Mouse (Mus musculus) kidney, embryonic 14.5 days (tissue): ENCODE data around the gene Fam104a. TPM values are rescaled to one million over a fixed set of nuclear protein-coding genes. Genes with fewer than 3 reads are reported as not detected.

Experiments
- ATAC-seq: fragments of 200-750 bp; cut with Nextera tagmentation; 2 replicates; pipeline ENCODE4 v1.8.0; 2017; ENCODE audit warnings: moderate number of reproducible peaks, mild to moderate bottlenecking, moderate TSS enrichment, moderate library complexity; ENCODE audit not compliant: low FRiP score, low TSS enrichment
- H3K27ac ChIP-seq: fragments of 300-500 bp; sonication (generic); 2 replicates; pipeline ENCODE4 v1.5.1; 2014; ENCODE audit warnings: low read depth, mild to moderate bottlenecking, low read length, moderate library complexity, mixed read lengths
- H3K27me3 ChIP-seq: fragments of 300-500 bp; sonication (generic); 2 replicates; pipeline ENCODE4 v1.6.1; 2014; ENCODE audit warnings: mild to moderate bottlenecking, low read length; ENCODE audit not compliant: control insufficient read depth, insufficient read depth
- H3K36me3 ChIP-seq: fragments of 300-500 bp; sonication (generic); 2 replicates; pipeline ENCODE4 v1.6.1; 2014; ENCODE audit warnings: low read length, mixed read lengths; ENCODE audit not compliant: control insufficient read depth, insufficient read depth
- H3K4me1 ChIP-seq: fragments of 300-500 bp; sonication (generic); 2 replicates; pipeline ENCODE4 v1.6.1; 2014; ENCODE audit warnings: low read length, mixed read lengths; ENCODE audit not compliant: control insufficient read depth, insufficient read depth
- H3K4me2 ChIP-seq: fragments of 300-500 bp; sonication (generic); replicated peaks from 2 replicates; pipeline ENCODE4 v1.6.1; 2014; ENCODE audit warnings: low read depth, mild to moderate bottlenecking, low read length
- H3K4me3 ChIP-seq: fragments of 300-500 bp; sonication (generic); 2 replicates; pipeline ENCODE4 v1.5.1; 2014; ENCODE audit warnings: mild to moderate bottlenecking, low read length
- H3K9ac ChIP-seq: fragments of 300-500 bp; sonication (generic); 2 replicates; pipeline ENCODE4 v1.6.1; 2014; ENCODE audit warnings: low read depth, mild to moderate bottlenecking, low read length, moderate library complexity
- H3K9me3 ChIP-seq: fragments of 300-500 bp; sonication (generic); 2 replicates; pipeline ENCODE4 v1.6.1; 2016; ENCODE audit warnings: low read length; ENCODE audit not compliant: control insufficient read depth
- WGBS: fragments of 180-500 bp; shearing (Covaris S2); extraction: QIAGEN DNeasy Blood & Tissue Kit; methylation state at CpG from one replicate; pipeline ENCODE4 v1.1.7; 2014; 5-methylcytosine and 5-hydroxymethylcytosine counted together
- polyA plus RNA-seq: library from polyadenylated mRNA; unstranded; fragments of >200 nt; fragmentation: Nextera tagmentation; extraction: Ambion mirVana; gene quantifications from 2 replicates; pipeline ENCODE4 v1.2.1, GENCODE M21; 2014

Fam104a gene
- polyA plus RNA-seq, 1 experiment from 2014 or later = 49.8 TPM

DNA sequence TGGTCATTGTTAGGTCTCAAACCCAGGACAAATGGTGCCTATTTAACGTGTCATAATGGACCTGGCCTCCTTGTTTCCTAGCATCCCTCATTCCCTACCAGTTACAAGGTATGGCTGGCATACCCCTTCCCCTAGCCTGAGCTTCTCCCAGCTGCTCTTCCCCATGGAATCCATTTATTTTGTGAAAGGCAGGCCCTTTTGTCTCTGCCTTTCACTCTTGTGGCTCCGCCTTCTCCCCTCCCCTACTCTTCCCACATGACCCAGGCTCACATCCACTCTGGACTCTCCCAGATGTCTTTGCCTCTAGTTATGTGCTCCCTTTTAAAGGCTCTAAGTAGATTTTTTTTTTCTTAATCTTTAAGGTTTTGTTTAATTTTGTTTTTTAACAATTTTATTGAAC is 3.1 kb upstream of the Fam104a start:
- Histone ChIP-seq H3K4me3 (no peak overlapping the region), H3K4me2 (no peak overlapping the region), H3K4me1 (peaks cover 23% of the 10 kb centered on the region), H3K27me3 (no peaks in the 10 kb centered on the region), H3K9me3 (no peaks in the 10 kb centered on the region), H3K27ac (no peak overlapping the region), H3K9ac (no peak overlapping the region), H3K36me3 (peaks cover 43% of the 10 kb centered on the region)
- ATAC-seq = no peak
- WGBS = 72% methylated on average over 2 of the region's 2 CpGs

DNA sequence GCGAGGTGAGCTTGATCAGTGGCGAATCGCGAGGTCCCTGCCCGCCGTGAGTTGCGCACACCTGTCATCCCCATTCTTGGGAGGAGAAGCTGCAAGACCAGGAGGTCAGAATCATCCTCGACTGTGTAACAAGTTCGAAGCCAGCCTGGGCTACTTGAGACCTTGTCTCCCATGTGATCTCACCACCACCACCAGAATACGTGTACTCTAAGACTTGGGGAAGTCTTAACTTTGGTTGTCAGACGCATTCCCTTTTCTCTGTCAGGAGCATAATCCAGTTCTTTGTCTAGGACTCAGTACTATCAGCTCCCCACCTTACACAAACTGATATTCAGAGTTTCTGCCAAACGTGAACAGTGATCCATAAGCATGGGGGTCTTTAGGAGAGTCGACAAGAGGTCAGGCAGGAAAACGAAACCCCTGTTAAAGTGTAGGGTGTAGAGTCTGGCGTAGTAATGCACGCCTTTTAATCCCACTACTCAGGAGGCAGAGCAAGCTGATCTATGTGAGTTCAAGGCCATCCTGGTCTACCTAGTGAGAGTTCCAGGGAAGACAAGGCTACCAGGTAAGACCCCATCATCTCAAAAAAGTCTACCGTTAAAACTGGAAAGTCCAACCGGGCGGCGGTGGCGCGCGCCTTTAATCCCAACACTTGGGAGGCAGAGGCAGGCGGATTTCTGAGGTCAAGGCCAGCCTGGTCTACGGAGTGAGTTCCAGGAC is 912 bp upstream of the Fam104a start:
- 39% methylated on average over 25 of the region's 25 CpGs for WGBS
- H3K36me3 ChIP-seq = peaks cover 24% of the 10 kb centered on the region
- H3K4me1 ChIP-seq = peaks cover 34% of the 10 kb centered on the region
- H3K4me3 ChIP-seq = peak overlapping the region; percentile 96
- H3K27ac ChIP-seq = peak overlapping the region; percentile 98; the same call in 1 of the 2 replicates
- peak overlapping the region; percentile 94 for H3K9ac ChIP-seq
- H3K27me3 ChIP-seq = no peaks in the 10 kb centered on the region
- H3K9me3 ChIP-seq = no peaks in the 10 kb centered on the region
- ATAC-seq = no peak
- H3K4me2 ChIP-seq = peak overlapping the region; percentile 82

- Histone ChIP-seq H3K27ac (peak overlapping the region; percentile 98), H3K9me3 (no peaks in the 10 kb centered on the region), H3K4me1 (peaks cover 38% of the 10 kb centered on the region), H3K9ac (peak overlapping the region; percentile 94), H3K27me3 (no peaks in the 10 kb centered on the region), H3K4me3 (peak overlapping the region; percentile 96), H3K36me3 (peaks cover 11% of the 10 kb centered on the region), H3K4me2 (peak overlapping the region; percentile 83)
- ATAC-seq = peak; percentile 81
- WGBS = under 1% methylated on average over 22 of the region's 38 CpGs
Measured at GRCm38 (mm10) chr11:113683627-113683956, 363 bp downstream of the Fam104a start.

- ATAC-seq = peak; percentile 53
- Histone ChIP-seq H3K27ac (peak overlapping the region; percentile 98), H3K36me3 (peaks cover 6% of the 10 kb centered on the region), H3K4me2 (peak overlapping the region; percentile 83), H3K4me1 (peaks cover 38% of the 10 kb centered on the region), H3K9ac (peak overlapping the region; percentile 94), H3K27me3 (no peaks in the 10 kb centered on the region), H3K9me3 (no peaks in the 10 kb centered on the region), H3K4me3 (peak overlapping the region; percentile 96)
- 2% methylated on average over 38 of the region's 38 CpGs for WGBS
Measured at GRCm38 (mm10) chr11:113682897-113683626, 893 bp downstream of the Fam104a start.

GRCm38 (mm10) chr11:113681979-113682378 is 2.0 kb downstream of the Fam104a start:
- H3K4me1 ChIP-seq = peaks cover 36% of the 10 kb centered on the region
- H3K9me3 ChIP-seq = no peaks in the 10 kb centered on the region
- no peak for ATAC-seq
- H3K36me3 ChIP-seq = peaks cover 2% of the 10 kb centered on the region
- H3K27ac ChIP-seq = no peak overlapping the region
- H3K4me3 ChIP-seq = peak overlapping the region; percentile 96
- no peaks in the 10 kb centered on the region for H3K27me3 ChIP-seq
- H3K4me2 ChIP-seq = peak overlapping the region; percentile 83
- H3K9ac ChIP-seq = no peak overlapping the region

DNA sequence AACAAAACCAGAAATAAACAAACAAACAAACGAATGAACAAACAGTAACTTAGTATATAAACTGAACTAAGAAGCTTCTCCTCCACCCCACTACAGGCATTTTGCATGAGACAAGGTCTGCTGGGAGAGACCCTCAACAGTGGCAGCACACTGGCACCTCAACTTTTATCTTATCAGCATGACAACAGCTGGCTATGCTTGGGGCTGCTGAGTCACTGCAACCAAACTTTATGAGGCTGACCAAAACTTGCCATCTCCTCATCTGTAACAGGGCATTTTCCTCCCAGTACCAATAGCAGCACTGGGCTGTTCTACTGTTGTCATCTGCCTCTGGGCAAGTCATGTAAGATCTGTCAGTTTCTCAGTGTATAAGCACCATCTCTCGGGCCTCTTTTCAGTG is 3.0 kb downstream of the Fam104a start:
- peaks cover 12% of the 10 kb centered on the region for H3K36me3 ChIP-seq
- peaks cover 30% of the 10 kb centered on the region for H3K4me1 ChIP-seq
- 90% methylated on average over 2 of the region's 2 CpGs for WGBS
- H3K27me3 ChIP-seq = no peaks in the 10 kb centered on the region
- no peak overlapping the region for H3K4me2 ChIP-seq
- H3K9me3 ChIP-seq = no peaks in the 10 kb centered on the region
- no peak overlapping the region for H3K27ac ChIP-seq
- H3K9ac ChIP-seq = no peak overlapping the region
- H3K4me3 ChIP-seq = no peak overlapping the region
- ATAC-seq = no peak

DNA sequence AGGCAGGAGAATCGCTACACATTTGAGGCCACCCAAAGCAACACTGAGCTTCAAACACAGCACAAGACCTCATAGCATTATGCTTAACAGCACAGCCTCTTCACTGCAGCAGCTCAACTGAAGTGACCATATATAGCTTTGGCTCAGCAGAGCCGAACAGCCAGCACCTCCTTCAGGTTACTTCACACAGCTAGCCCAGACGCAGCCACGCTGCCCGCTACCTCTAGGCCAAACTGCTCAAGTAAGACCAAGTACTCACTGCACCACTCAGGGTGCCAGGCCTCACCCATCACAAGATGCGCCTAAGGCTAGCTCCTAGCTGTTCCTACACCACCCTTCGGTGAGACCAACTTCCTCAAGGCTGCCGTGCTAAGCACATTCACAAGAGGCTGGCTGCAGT is 5.6 kb downstream of the Fam104a start:
- Histone ChIP-seq H3K9me3 (no peaks in the 10 kb centered on the region), H3K4me3 (no peak overlapping the region), H3K4me2 (no peak overlapping the region), H3K27ac (no peak overlapping the region), H3K27me3 (no peaks in the 10 kb centered on the region), H3K9ac (no peak overlapping the region), H3K4me1 (peaks cover 23% of the 10 kb centered on the region), H3K36me3 (peaks cover 29% of the 10 kb centered on the region)
- no peak for ATAC-seq
- 82% methylated on average over 8 of the region's 8 CpGs for WGBS

GRCm38 (mm10) chr11:113677378-113677777 is 6.6 kb downstream of the Fam104a start:
- Histone ChIP-seq H3K9ac (no peak overlapping the region), H3K4me2 (no peak overlapping the region)

GRCm38 (mm10) chr11:113676847-113677246 is 7.1 kb downstream of the Fam104a start:
- H3K4me2 ChIP-seq = no peak overlapping the region
- H3K36me3 ChIP-seq = peaks cover 33% of the 10 kb centered on the region
- no peaks in the 10 kb centered on the region for H3K9me3 ChIP-seq
- no peak for ATAC-seq
- peaks cover 13% of the 10 kb centered on the region for H3K4me1 ChIP-seq
- H3K27ac ChIP-seq = no peak overlapping the region
- H3K27me3 ChIP-seq = no peaks in the 10 kb centered on the region
- H3K4me3 ChIP-seq = no peak overlapping the region
- H3K9ac ChIP-seq = no peak overlapping the region
- 95% methylated on average over 2 of the region's 2 CpGs for WGBS

More at GRCm38 (mm10) chr11:113677378-113677777, 6.6 kb downstream of the Fam104a start:
- 97% methylated on average over 2 of the region's 2 CpGs for WGBS
- no peaks in the 10 kb centered on the region for H3K9me3 ChIP-seq
- ATAC-seq = no peak
- H3K27me3 ChIP-seq = no peaks in the 10 kb centered on the region
- H3K4me1 ChIP-seq = peaks cover 18% of the 10 kb centered on the region
- H3K27ac ChIP-seq = no peak overlapping the region
- H3K4me3 ChIP-seq = no peak overlapping the region
- H3K36me3 ChIP-seq = peaks cover 31% of the 10 kb centered on the region
